Mouse (Mus musculus): ENCODE measurements around the gene Mrpl20.

DNA sequence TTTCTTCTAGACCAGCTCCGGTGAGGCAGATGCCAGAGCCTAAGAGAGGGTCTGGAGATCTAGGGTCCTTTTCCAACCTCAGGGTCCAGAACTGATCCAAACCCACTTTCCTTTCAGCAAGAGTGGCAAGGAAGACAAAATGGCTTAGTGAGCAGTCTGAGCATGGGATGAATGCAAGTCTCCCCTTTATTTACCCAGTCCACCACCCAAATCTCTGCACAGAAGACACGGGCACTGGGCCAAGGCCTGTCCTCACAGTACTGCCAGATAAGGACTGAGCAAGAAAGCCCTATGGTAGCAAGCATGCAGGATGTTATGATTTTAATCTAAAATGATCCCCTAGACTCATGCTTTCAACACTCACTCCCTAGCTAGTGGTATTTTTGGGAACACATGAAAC, 24.9 kb upstream of the Mrpl20 start:
- TF ChIP-seq CTCF (IDR thresholded peaks at IDR 0.05; ENCODE audit: insufficient read depth, low read length) = no peak
- TF ChIP-seq POLR2A (IDR thresholded peaks at IDR 0.05; ENCODE audit: borderline replicate concordance, extremely low read depth, low read depth, low read length) = no peak
